Mouse (Mus musculus): ENCODE data around the gene Dnaja1. TPM values are rescaled to one million over a fixed set of nuclear protein-coding genes. Genes with fewer than 3 reads are reported as not detected.

Dnaja1 gene
- total RNA-seq (2021): 100 to 1,000 TPM; 368 to 372 TPM

DNA sequence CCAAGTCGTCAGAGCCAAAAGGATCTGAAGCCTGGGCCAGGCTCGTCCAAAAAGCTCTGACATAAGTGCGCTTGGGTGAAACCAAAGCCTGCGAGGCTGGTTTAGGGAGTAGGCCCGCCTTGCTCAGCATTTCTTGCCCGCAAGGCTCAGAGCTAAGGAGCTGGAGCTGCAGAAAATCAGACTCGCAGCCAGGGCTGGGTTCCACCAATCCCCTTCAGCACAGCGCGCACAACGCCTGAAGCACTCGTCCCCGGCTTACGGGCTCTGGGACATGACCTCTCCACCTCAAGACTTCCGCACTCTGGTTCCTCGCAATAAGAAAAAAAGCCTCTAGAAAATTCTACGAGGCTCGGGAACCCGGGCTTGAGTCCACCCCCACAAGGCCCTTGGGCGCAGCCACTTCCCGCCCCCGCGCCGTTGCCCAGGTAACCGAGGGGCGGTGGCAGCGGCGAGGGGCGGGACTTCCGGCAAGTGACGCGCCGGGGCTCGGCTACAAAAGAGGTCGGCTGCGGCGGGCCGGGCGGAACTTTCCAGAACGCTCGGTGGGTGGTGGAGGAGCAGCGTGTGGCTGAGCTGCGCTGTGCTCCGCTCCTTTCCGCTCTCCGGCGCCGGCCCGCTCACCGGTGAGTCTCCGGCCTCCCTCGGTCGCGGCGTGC lies at the start of gene Dnaja1:
Dnaja1 (plus strand) TSS at position 140 of the 656 bp plus-strand sequence.
- peak; percentile 95 to 96 for DNase-seq

DNA sequence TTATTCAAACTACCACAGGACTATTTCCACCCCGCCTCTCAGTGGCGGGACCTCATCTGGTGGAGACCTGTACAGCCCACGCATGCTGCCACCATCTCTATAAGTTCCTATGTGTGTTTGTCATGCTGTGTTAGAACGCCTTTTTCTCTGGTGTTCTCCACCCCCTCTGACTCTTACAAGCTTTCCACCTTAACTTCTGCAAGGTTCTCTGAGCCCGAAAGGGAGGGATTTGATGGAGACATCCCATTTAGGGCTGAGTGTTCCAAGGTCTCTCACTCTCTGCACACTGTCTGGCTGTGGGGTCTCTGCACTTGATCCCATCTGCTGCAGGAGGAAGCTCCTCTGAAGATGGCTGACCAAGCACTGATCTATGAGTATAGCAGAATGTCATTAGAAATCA lies 48.4 kb upstream of the Dnaja1 start:
- DNase-seq: no peak

- no peak for DNase-seq
Observed at GRCm38 (mm10) chr4:40676338-40676737, 45.6 kb upstream of the Dnaja1 start.

- DNase-seq: no peak
Observed at GRCm38 (mm10) chr4:40677132-40677531, 44.8 kb upstream of the Dnaja1 start.

DNA sequence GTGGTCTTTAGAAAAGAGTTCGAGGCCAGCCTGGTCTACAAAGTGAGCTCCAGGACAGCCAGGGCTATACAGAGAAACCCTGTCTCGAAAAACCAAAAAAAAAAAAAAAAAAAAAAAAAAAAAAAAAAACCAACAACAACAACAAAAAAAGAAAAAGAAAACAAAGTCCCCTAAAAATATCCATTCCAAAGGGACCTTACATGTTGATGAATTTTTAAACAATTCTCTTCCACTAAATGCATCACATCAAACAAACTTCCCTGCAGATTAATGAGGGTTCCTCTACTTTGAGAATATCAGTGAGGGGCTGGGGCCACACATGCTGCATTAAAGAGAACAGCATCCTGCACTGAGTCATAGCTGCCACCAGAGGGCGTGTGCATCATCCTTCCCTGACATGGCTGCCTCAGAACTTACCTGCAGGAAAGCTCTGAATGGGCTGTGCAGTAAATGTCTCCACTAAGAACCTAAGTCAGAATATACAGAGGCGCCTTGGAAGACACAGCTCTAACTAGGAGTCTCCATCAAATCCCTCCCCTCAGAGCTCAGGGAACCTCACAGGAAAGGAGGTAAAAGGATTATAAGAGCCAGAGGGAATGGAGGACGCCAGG lies 41.6 kb upstream of the Dnaja1 start:
- no peak for DNase-seq

DNA sequence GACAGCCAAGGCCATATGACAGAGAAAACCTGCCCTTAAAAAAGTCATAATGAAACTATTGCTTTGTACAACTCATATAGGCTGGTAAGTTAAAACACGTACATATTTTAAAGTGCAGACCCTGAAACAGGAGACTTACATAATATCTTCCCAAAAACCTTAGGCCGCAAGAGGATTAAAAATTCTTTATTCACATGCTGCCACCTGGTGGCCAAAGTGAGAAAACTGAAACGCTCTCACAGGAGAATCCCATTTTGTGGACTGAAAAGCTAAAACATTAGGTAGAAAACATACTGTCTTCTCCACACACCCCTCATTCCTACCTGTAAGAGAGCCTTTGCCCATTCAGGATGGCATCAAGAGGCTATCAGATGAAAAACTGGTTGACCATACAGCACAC lies 40.0 kb upstream of the Dnaja1 start:
- peak; percentile 62 to 72 for DNase-seq

- DNase-seq: no peak
Observed at GRCm38 (mm10) chr4:40682359-40682758, 39.6 kb upstream of the Dnaja1 start.

- DNase-seq: no peak
Observed at GRCm38 (mm10) chr4:40683306-40683705, 38.6 kb upstream of the Dnaja1 start.

GRCm38 (mm10) chr4:40691100-40691499 lies 30.9 kb upstream of the Dnaja1 start:
- DNase-seq: no peak

DNA sequence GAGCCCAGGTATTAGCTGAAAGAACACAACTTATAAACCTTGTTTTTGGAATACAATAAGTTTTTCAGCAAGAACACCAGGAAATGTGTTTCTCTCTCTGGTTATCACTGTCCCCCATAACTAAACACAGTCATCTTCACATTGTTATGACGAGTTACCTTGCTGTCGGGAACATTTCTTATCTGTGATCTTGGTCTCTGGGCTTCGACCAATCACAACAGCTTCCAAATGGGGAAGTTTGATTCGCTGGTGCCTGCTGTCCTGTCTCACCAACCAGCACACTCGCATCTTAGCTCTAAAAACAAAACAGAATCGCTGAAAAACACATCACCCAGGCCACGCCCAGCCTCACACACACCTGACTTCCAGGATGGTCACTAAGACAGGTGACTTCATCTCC lies 24.9 kb upstream of the Dnaja1 start:
- DNase-seq: no peak

DNA sequence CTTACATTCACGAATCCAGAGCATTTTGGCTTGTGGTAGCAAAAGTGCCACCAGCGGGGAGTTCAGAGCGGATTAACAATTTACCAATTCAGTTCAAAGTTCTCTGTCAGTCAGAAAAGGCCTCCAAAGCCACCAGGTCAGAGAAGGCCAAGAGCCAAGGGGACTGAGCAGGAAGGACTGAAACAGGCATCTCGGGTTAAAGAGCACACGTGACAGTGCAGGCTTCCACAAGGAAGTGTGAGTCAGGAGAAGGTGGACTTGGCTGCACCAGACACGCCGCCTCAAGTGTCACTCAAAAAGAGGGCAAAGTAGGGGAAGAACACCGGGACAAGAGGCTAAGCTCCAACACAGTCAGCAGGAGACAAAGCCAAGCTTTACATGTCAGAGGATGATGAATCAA lies 21.7 kb upstream of the Dnaja1 start:
- no peak for DNase-seq

- DNase-seq: no peak
Observed at GRCm38 (mm10) chr4:40701796-40702195, 20.2 kb upstream of the Dnaja1 start.

DNA sequence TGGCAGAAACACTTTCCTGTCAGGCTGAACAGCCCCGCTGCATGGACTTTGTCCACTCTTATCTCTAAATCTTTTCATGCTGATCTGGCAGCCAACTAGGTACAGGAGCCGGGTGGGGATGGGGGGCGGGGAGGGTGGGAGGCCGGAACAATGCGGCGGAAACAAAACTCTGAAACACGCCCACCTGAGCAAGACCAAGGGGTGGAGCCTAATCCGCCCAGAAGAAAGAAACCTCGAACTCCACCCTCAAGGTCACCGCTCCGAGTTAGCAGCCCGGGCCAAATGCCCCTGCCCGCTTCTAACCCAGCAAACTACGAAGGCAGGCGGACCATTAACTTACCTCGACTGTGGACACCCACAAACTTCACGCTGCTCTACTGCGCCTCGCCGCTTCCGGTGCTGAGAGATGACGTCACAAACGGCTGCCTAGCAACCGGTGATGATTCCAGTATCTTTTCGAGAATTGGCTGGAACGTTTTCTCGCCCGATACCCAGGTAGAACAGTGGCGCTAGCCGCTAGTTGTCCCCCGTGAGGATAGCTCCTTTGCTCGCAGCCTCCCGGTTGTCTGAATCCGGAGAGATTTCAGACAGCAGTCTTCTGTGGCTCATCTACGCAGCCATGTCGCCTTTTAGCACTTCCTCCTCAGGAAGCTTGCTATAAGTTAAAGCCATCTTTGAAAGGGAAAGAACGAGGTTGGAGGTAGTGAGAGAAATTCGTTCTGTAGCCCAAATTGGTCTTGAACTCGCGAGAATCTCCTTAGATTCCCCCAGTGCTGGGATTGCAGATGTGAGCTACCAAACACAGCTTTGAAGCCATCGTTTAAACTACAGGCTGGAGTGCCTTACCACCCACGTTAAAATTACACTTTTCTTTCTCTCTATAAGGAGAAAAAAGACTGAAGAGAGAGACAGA lies 18.9 kb upstream of the Dnaja1 start, which contains the start of gene Aptx:
Aptx (minus strand) TSS at position 398 of the 913 bp plus-strand sequence.
- peak; percentile 96 for DNase-seq

DNA sequence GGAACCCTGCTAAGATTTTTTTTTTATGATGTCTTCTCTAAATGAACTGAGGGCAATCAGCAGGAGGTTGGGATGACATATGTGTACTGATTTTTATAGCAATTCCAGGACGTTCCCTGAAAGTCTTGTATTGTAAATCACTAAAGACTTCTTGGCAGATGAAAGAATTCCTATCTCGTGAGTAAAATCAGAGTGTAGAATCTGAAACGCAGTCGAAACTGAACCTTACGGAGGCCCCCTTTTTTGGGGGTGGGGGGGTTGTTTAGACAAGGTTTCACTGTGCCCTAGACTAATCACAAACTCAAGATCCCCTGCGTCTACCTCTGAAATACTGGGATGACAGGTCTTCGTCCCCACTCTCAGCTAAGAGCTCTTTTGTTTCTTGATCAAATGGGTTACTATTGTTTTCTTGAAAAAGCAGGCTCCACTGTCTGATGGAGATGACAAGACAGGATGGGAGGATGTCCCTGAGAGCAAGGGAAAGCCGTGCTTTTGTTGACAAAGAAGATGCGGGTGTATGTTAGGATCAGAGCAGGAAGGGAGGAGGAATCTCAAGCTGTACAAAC lies 18.2 kb upstream of the Dnaja1 start:
- DNase-seq: no peak

GRCm38 (mm10) chr4:40717141-40717540 lies 4.8 kb upstream of the Dnaja1 start:
- no peak for DNase-seq

GRCm38 (mm10) chr4:40720910-40721309 lies 1.0 kb upstream of the Dnaja1 start:
- no peak for DNase-seq

DNA sequence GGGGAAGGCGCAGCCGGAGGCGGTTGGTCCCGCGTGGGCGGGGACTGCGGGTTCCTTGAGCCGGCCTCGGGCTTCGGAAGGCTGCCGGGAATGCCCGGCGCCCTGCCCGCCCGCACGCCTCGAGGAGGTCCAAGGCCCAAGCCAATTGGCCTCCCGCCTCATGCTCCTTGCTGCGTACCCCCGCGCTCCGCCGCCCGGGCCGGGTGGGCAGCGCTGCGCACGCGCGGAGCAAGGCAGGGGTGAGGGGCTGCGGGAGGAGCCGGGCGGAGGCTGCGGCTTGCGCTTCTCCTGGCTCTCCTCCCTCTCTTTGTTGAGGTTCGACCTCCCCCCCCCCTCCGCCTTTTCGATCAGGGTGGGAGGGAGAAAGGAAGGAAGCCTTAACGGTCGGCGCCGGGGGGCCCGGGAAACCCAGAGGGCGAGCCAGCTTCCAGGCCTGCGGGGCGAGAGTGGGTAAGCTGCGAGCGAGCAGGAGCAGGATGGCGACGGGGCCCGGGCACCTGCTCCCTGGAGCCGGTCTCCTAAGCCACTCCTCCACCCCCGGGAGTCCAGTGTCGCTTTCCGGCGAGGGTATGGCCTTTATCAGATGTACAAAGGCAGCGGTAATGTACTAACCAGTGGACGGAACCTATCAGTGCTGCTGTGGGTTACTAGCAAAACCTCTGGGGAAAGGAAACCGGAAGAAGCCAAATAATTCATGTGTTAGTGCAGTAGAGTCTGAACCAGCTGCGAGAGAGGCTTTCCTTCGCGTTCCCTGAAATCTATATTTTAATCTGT lies 924 bp downstream of the Dnaja1 start:
- DNase-seq: peak in 1 of 2 experiments; percentile 85

- DNase-seq: no peak
Observed at GRCm38 (mm10) chr4:40725141-40725540, 3.2 kb downstream of the Dnaja1 start.

DNA sequence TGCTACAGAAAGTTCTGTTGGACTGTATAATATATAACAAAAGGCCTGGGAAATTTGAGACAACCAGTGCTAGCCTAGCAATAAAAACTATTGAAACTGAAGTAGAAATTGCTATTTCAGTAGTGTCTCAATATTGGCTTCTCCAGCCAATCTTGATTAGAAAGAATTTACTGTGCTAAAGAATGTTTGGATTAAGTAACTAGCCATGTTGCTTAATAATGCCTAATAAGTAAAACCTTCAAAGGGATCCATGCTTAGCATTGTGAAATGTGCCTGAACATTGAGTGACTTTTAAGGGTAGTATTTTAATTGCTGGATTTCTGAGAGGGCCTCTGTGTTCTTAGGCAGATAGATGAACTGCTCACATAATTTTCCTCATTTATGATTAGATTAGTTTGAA lies 3.6 kb downstream of the Dnaja1 start:
- no peak for DNase-seq

GRCm38 (mm10) chr4:40727247-40727646 lies 5.3 kb downstream of the Dnaja1 start:
- no peak for DNase-seq

GRCm38 (mm10) chr4:40731262-40731661 lies 9.3 kb downstream of the Dnaja1 start:
- no peak for DNase-seq

DNA sequence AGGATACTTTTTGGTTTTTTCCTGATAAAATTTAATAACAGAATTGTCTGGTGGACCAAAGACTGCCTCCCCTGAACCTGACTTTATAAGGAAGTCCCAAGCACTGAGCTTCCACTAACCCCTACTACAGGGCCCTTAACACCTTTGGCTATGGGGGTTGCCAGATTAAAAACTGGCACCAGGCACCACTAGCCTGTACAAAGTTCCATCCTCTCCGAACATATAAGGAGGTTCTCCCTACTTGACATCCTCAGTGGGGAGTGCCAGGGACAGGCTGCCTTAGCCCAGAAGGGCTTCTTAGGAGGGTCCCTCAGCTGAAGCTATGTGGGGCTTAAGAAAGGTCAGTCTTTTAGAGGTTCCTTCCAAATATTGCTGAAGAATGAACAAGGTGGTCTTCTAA lies 13.4 kb downstream of the Dnaja1 start:
- no peak for DNase-seq
